Mouse (Mus musculus): ENCODE measurements around the gene Grip1. TPM values are rescaled to one million over a fixed set of nuclear protein-coding genes. Genes with fewer than 3 reads are reported as not detected.
"Not testable (repeated sequence)": the region's sequence is repeated elsewhere in the genome, so short reads cannot be mapped to it uniquely, and the experiment has no call there.

The Grip1 gene
- total RNA-seq, 4 experiments from 2014 or later = not detected

DNA sequence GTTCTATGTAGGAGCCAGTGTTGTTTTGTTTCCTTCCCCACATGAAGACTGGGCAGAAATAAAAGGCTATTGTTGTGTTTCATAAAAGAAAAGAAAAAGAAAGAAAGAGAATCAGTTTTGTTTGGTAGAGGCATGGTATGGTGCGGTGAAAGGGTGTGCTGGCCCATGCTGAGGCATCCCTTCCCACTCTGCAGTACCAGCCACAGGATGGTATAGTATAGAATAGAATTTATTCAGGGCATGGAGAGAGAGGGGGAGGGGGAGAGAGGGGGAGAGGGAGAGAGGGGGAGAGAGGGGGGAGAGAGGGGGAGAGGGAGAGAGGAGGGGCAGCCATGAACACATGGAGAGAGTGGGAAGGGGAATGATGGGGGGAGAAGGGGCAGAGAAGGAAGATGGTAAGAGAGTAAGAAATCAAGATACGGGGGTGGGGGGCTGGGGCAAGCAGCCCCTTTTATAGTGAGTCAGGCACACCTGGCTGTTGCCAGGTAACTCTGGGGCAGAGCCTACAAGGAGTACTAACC lies 591.1 kb downstream of the Grip1 start:
- no peak for DNase-seq (ENCODE audit: low spot score in 2 of 2)

GRCm38 (mm10) chr10:120060579-120061237 lies 607.1 kb downstream of the Grip1 start:
- DNase-seq (ENCODE audit: low spot score in 2 of 2) = no peak

GRCm38 (mm10) chr10:120061238-120062130 lies 607.9 kb downstream of the Grip1 start:
- no peak for DNase-seq (ENCODE audit: low spot score in 2 of 2)

- no peak for DNase-seq (ENCODE audit: low spot score in 2 of 2)
These were observed 610.8 kb downstream of the Grip1 start for GRCm38 (mm10) chr10:120064424-120064823.

GRCm38 (mm10) chr10:120066319-120066718 lies 612.7 kb downstream of the Grip1 start:
- no peak for DNase-seq (ENCODE audit: low spot score in 2 of 2)

DNA sequence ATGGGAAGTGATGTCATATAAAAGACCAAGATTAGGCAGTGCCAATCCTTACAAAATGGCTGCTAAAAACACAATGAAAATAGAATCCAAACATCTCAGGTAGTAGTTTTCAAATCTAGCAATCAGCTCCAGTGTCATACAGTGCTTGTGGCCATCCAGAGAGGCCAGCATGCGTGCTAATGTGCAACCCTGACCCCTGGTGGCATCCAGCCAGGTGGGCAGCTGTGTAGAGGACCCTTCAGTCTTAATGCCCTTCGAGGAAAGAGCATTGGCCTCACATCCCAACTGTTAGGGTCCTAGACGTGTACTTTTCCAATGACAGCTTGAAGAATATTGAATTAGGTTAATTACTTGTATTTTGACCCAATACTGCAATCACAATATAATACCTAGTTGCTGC lies 624.2 kb downstream of the Grip1 start:
- DNase-seq (ENCODE audit: low spot score in 2 of 2) = no peak

GRCm38 (mm10) chr10:120092548-120092947 lies 638.9 kb downstream of the Grip1 start:
- DNase-seq (ENCODE audit: low spot score in 2 of 2) = no peak

DNA sequence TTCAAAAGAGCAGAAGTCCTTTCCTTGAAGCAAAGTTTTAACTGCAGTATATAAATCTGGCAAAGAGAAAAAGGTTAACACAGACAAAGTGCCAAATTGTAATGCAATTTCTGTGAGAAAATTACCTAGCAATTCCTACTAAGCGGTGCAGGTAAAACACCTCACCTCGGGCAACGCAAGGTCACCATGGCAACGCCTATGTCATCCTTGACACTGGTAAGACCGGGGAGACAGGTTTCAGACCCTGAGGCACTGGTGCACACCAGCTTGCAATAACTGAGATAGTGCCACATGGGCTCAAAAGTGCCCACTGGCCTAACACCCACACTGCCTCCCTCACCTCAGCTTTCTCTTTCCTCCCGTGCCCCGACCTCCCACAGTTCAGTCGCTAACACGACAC lies 641.5 kb downstream of the Grip1 start:
- DNase-seq (ENCODE audit: low spot score in 2 of 2) = no peak

GRCm38 (mm10) chr10:120095716-120096115 lies 642.1 kb downstream of the Grip1 start:
- no peak for DNase-seq (ENCODE audit: low spot score in 2 of 2)

DNA sequence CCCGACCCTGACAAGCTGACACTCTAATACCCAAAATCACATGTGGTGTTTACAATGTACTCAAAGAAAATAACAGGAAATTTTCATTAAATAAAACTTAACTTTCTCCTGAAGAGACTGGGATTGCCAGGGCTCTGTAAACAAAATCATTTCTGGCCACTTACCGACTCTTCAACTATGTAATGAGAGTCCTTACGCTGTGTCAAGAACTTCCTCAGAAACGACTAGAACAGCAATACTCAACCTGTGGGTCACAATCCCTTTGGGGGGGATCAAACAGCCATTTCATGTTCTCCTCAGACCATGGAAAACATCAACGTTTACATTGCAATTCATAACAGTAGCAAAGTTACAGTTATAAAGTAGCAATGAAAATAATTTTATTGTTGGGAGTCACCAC lies 643.9 kb downstream of the Grip1 start:
- DNase-seq (ENCODE audit: low spot score in 2 of 2) = no peak

GRCm38 (mm10) chr10:120100806-120101205 lies 647.2 kb downstream of the Grip1 start:
- DNase-seq (ENCODE audit: low spot score in 2 of 2) = no peak

- no peak for DNase-seq (ENCODE audit: low spot score in 2 of 2)
These were observed 658.2 kb downstream of the Grip1 start for GRCm38 (mm10) chr10:120111691-120112319.

- DNase-seq (ENCODE audit: low spot score in 2 of 2) = peak; percentile 96 to 97
These were observed 659.1 kb downstream of the Grip1 start, which contains the start of gene Helb for GRCm38 (mm10) chr10:120112507-120113396. TSS of gene Helb (minus strand) at chr10:120112987.

DNA sequence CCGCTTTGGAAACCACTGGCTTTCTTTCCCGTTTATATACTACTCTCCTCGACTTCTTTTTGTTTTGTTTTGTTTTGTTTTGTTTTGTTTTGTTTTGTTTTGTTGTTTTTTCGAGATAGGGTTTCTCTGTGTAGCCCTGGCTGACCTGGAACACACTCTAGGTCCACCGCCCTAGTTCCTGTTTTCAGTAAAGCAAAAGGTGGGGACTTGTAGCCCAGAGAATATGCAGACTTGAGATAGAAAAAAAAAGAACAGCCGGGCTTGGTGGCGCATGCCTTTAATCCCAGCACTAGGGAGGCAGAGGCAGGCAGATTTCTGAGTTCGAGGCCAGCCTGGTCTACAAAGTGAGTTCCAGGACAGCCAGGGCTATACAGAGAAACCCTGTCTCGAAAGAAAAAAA lies 659.9 kb downstream of the Grip1 start:
- DNase-seq (ENCODE audit: low spot score in 2 of 2) = not testable (repeated sequence)

DNA sequence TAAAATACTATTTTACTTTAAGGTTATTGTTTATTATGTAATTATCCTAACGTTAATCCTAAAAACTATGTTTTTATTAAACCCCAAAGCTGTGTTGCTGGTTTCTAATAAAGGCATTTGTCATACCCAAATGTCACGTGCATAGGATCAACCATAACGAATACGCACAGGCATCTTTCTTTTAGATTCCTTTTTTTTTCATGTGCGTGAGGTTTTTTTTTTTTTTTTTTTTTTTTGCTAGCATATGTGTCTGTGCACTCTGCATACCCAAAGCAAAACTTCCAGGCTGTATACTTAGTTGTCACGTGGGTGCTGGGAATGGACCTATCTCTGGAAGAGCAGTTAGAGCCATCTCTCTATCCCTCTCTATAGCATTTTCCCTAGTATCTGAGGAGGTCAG lies 660.4 kb downstream of the Grip1 start:
- DNase-seq (ENCODE audit: low spot score in 2 of 2) = no peak

DNA sequence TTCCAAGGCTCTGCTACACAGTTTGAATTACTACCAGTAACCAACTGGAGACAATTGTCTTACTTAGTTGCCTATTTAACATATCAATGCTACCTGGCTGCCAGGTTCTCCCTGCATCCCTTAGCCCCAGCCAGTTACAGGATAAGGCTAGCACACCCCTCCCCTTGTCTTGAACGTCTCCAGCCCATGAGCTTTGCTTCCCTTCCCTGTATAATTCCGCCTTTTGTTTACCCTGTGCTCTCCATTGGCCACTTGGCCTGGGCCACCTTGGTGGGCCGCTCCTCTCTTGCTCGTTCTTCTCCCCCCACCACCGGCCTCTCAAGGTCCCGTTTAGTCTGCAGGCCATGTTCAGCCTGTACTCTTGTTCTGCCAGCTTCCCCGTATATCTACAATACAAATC lies 660.9 kb downstream of the Grip1 start:
- DNase-seq (ENCODE audit: low spot score in 2 of 2) = no peak

GRCm38 (mm10) chr10:120115249-120115648 lies 661.6 kb downstream of the Grip1 start:
- DNase-seq (ENCODE audit: low spot score in 2 of 2) = no peak

DNA sequence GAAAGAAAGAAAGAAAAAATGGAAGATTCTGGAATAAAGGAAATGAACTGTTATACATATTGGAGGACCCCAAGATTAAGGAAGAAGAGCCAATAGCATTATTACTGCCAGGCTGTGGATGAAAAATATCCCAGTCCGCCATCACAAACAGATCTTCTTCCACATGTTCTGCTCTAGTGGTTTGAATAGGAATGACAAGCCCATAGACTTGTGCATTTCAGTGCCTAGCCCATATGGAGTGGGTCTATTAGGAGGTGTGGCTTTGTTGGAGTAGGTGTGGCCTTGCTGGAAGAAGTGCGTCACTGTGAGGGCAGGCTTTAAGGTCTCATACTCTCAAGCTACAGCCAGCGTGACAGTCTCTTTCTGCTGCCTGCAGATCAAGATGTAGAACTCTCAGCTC lies 670.1 kb downstream of the Grip1 start:
- no peak for DNase-seq (ENCODE audit: low spot score in 2 of 2)

DNA sequence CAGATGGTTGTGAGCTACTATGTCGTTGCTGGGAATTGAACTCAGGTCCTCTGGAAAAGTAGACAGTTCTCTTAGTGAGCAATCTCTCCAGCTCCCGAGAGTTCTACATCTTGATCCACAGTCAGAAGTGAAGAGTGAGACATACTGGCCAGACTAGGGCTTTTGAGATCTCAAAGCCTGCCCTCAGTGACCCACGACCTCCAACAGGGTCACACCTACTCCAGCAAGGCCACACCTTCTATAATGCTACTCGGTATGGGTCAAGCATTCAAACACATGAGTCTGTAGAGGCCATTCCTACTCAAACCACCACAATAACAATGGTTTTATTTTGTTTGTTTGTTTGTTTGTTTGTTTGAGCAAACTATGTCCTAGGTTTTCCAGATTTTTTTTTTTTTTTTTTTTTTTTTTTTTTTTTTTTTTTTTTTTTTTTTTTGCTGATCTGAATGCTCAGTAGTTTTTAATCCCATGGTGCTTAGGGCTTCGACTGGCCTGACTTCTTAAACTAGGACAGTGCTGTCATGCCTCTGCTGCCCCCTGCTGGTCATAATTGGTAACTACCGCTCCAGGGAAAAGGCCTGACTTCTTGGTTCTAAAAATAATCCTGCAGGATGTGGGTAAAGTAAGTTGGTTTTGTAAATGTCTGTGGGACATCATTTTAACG lies 671.3 kb downstream of the Grip1 start:
- DNase-seq (ENCODE audit: low spot score in 2 of 2) = peak; percentile 76 to 78

DNA sequence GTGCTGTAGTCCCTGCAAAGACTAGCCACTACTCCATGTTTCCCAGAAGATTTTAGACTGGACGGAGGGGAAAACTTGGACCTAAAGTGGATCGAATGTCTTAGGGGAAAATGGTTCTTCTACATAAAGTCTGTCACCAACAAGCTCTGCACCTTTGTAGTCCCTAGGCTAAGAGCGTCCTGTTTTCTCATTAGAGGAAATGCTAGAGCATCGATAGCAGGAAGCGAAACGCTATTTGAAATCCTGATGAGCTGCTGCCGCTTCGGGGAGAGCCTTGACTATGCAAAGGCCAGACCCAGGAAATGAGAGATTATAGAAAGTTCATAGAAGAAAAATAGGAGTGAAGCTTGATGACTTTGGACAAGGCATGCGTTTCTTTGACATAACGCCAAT lies 671.8 kb downstream of the Grip1 start:
- DNase-seq (ENCODE audit: low spot score in 2 of 2) = no peak
